Mouse (Mus musculus) hindbrain, embryonic 16.5 days (tissue): ENCODE measurements around the gene Dock4. TPM values are rescaled to one million over a fixed set of nuclear protein-coding genes. Genes with fewer than 3 reads are reported as not detected.

ENCODE experiments used
- ATAC-seq: fragments of 200-750 bp; cut with Nextera tagmentation; 2 replicates; pipeline ENCODE4 v1.8.0; 2017; ENCODE audit warnings: moderate TSS enrichment, moderate library complexity
- H3K27ac ChIP-seq: fragments of 300-500 bp; sonication (generic); 2 replicates; pipeline ENCODE4 v1.5.1; 2014; ENCODE audit warnings: low read depth, mild to moderate bottlenecking, control low read depth, low read length, moderate library complexity
- H3K27me3 ChIP-seq: fragments of 300-500 bp; sonication (generic); replicated peaks from 2 replicates; pipeline ENCODE4 v1.6.1; 2014; ENCODE audit warnings: low read length; ENCODE audit not compliant: control insufficient read depth, insufficient read depth
- H3K36me3 ChIP-seq: fragments of 300-500 bp; sonication (generic); 2 replicates; pipeline ENCODE4 v1.6.1; 2014; ENCODE audit warnings: mild to moderate bottlenecking, low read length, moderate library complexity, mixed read lengths; ENCODE audit not compliant: control insufficient read depth, insufficient read depth
- H3K4me1 ChIP-seq: fragments of 300-500 bp; sonication (generic); 2 replicates; pipeline ENCODE4 v1.6.1; 2014; ENCODE audit warnings: low read depth, low read length; ENCODE audit not compliant: control insufficient read depth, insufficient read depth
- H3K4me2 ChIP-seq: fragments of 300-500 bp; sonication (generic); 2 replicates; pipeline ENCODE4 v1.6.1; 2014; ENCODE audit warnings: mild to moderate bottlenecking, low read length, control low read depth, moderate library complexity
- H3K4me3 ChIP-seq: fragments of 300-500 bp; sonication (generic); 2 replicates; pipeline ENCODE4 v1.5.1; 2014; ENCODE audit warnings: mild to moderate bottlenecking, low read length, control low read depth, moderate library complexity
- H3K9ac ChIP-seq: fragments of 300-500 bp; sonication (generic); 2 replicates; pipeline ENCODE4 v1.6.1; 2014; ENCODE audit warnings: low read depth, mild to moderate bottlenecking, control low read depth, low read length, moderate library complexity
- H3K9me3 ChIP-seq: fragments of 300-500 bp; sonication (generic); 2 replicates; pipeline ENCODE4 v1.6.1; 2014; ENCODE audit warnings: mild to moderate bottlenecking, low read length, moderate library complexity; ENCODE audit not compliant: control insufficient read depth
- WGBS: fragments of 180-500 bp; shearing (Covaris S2); extraction: QIAGEN DNeasy Blood & Tissue Kit; methylation state at CpG from one replicate; pipeline ENCODE4 v1.1.7; 2014; 5-methylcytosine and 5-hydroxymethylcytosine counted together
- polyA plus RNA-seq: library from polyadenylated mRNA; unstranded; fragments of >200 nt; fragmentation: Nextera tagmentation; extraction: Ambion mirVana; gene quantifications from 2 replicates; pipeline ENCODE4 v1.2.1, GENCODE M21; 2015

Dock4 gene
- polyA plus RNA-seq, 1 experiment from 2014 or later = 28.9 TPM

DNA sequence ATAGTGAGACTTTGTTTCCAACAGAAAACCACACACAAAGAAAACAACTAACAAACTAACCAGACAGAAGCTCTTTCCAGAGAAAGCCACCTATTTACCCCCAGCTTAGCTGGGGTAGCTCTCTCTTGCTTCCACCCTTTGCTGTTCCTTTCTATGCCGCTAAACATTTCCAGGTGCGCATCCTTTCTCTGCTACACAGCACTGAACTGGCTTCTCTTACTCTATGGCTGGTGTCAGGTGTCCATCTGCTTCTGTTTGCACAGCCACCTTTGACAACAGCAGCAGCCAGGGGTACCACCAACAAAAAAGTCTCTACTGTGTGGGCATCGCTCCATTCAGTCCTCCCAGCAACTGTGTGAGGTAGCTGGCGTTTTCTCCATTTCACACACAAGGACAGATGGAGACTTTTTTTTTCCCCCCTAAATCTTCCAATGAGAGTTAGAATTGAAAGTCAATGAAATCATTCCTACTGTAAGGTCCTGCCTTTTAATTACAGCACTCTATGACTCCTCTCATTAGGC, 122.7 kb downstream of the Dock4 start:
- H3K4me2 ChIP-seq = no peak overlapping the region
- peaks cover 4% of the 10 kb centered on the region for H3K4me1 ChIP-seq
- no peak overlapping the region for H3K27ac ChIP-seq
- no peaks in the 10 kb centered on the region for H3K27me3 ChIP-seq
- H3K4me3 ChIP-seq = no peak overlapping the region
- no peak overlapping the region for H3K9ac ChIP-seq
- no peaks in the 10 kb centered on the region for H3K36me3 ChIP-seq
- no peak for ATAC-seq
- 71% methylated on average over 4 of the region's 4 CpGs for WGBS
- no peaks in the 10 kb centered on the region for H3K9me3 ChIP-seq

- Histone ChIP-seq H3K4me2 (no peak overlapping the region), H3K27me3 (no peaks in the 10 kb centered on the region), H3K4me3 (no peak overlapping the region), H3K36me3 (no peaks in the 10 kb centered on the region), H3K4me1 (peaks cover 4% of the 10 kb centered on the region), H3K27ac (no peak overlapping the region), H3K9me3 (no peaks in the 10 kb centered on the region), H3K9ac (no peak overlapping the region)
- 49% methylated on average over 9 of the region's 9 CpGs for WGBS
- no peak for ATAC-seq
Observed at GRCm38 (mm10) chr12:40568971-40569968, 123.5 kb downstream of the Dock4 start.

- Histone ChIP-seq H3K36me3 (no peaks in the 10 kb centered on the region), H3K9me3 (no peaks in the 10 kb centered on the region), H3K27me3 (no peaks in the 10 kb centered on the region), H3K4me3 (no peak overlapping the region), H3K4me1 (peaks cover 4% of the 10 kb centered on the region), H3K27ac (no peak overlapping the region), H3K9ac (no peak overlapping the region), H3K4me2 (no peak overlapping the region)
- ATAC-seq = no peak
- 53% methylated on average over 1 of the region's 1 CpGs for WGBS
Observed at GRCm38 (mm10) chr12:40570250-40570649, 124.5 kb downstream of the Dock4 start.

DNA sequence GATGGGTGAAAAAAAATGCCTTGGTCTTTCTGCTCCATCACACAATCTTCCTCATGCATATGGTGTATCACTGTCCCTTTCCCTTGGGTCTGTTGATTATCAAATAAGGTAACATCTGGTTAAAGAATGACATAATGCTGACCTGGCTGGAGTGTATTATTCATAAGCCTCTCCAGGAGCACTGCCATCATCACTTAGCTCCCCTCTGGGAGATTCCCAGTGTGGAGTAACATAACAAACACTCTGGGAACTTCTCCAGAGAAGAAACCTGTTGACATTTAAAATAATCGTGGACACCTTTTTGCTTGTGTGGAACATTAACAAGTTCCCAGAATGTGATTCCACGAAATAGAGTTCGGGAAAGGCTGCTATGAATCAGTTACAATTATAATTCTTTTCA, 128.3 kb downstream of the Dock4 start:
- Histone ChIP-seq H3K9ac (no peak overlapping the region), H3K27ac (no peak overlapping the region), H3K4me2 (no peak overlapping the region), H3K36me3 (no peaks in the 10 kb centered on the region), H3K4me1 (no peaks in the 10 kb centered on the region), H3K27me3 (no peaks in the 10 kb centered on the region), H3K4me3 (no peak overlapping the region), H3K9me3 (no peaks in the 10 kb centered on the region)
- 60% methylated on average over 3 of the region's 3 CpGs for WGBS
- ATAC-seq = no peak

GRCm38 (mm10) chr12:40576749-40577148, 131.0 kb downstream of the Dock4 start:
- Histone ChIP-seq H3K36me3 (no peaks in the 10 kb centered on the region), H3K4me3 (no peak overlapping the region), H3K27me3 (no peaks in the 10 kb centered on the region), H3K9ac (no peak overlapping the region), H3K4me2 (no peak overlapping the region), H3K4me1 (no peaks in the 10 kb centered on the region), H3K27ac (no peak overlapping the region), H3K9me3 (no peaks in the 10 kb centered on the region)
- 67% methylated on average over 2 of the region's 2 CpGs for WGBS
- no peak for ATAC-seq

DNA sequence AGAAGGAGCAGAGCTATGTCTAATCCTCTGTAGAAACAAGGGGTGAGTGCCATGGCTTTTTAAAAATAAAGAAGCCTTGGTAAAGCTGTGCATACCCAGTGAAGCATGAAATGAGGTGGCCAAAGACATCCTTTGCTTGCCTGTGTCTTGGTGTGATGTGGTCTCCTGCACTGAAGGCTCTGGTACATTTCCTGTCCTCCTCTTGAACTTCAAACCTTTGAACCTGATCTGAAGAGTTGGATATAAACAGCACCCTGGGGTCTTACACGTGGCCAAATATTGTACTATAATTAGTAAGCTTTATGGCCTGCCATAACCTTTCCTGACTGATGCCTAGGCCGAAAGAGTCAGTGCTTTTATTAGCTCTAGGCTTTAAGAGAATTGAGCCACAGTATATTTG, 134.6 kb downstream of the Dock4 start:
- Histone ChIP-seq H3K9me3 (no peaks in the 10 kb centered on the region), H3K27ac (no peak overlapping the region), H3K36me3 (no peaks in the 10 kb centered on the region), H3K27me3 (no peaks in the 10 kb centered on the region), H3K4me1 (no peaks in the 10 kb centered on the region), H3K9ac (no peak overlapping the region), H3K4me2 (no peak overlapping the region), H3K4me3 (no peak overlapping the region)
- WGBS = 44% methylated on average over 2 of the region's 2 CpGs
- ATAC-seq = no peak

GRCm38 (mm10) chr12:40581037-40581436, 135.3 kb downstream of the Dock4 start:
- Histone ChIP-seq H3K27me3 (no peaks in the 10 kb centered on the region), H3K4me3 (no peak overlapping the region), H3K9ac (no peak overlapping the region), H3K4me2 (no peak overlapping the region), H3K9me3 (no peaks in the 10 kb centered on the region), H3K36me3 (no peaks in the 10 kb centered on the region), H3K27ac (no peak overlapping the region), H3K4me1 (no peaks in the 10 kb centered on the region)
- 69% methylated on average over 3 of the region's 3 CpGs for WGBS
- ATAC-seq = no peak

DNA sequence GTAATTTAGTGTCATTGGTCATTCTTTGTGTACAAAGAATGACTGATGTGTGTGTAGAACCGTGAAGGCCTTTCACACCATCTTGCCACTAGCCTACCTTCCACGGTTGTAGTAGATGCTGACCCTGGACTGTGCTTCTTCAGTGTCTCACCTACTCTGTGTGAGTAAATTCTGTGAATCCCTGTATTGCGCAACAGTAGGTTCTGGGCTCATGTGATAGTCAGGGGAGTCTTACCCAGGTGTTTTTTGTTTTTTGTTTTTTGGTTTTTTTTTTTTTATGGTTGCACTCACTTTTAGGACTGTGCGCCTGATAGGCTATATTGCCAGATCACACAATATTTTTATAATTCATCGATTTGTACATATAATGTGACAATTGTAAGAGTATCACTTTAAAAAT, 136.3 kb downstream of the Dock4 start:
- Histone ChIP-seq H3K27me3 (no peaks in the 10 kb centered on the region), H3K4me3 (no peak overlapping the region), H3K4me1 (no peaks in the 10 kb centered on the region), H3K9me3 (no peaks in the 10 kb centered on the region), H3K9ac (no peak overlapping the region), H3K4me2 (no peak overlapping the region), H3K27ac (no peak overlapping the region), H3K36me3 (no peaks in the 10 kb centered on the region)
- WGBS = 73% methylated on average over 5 of the region's 5 CpGs
- no peak for ATAC-seq

DNA sequence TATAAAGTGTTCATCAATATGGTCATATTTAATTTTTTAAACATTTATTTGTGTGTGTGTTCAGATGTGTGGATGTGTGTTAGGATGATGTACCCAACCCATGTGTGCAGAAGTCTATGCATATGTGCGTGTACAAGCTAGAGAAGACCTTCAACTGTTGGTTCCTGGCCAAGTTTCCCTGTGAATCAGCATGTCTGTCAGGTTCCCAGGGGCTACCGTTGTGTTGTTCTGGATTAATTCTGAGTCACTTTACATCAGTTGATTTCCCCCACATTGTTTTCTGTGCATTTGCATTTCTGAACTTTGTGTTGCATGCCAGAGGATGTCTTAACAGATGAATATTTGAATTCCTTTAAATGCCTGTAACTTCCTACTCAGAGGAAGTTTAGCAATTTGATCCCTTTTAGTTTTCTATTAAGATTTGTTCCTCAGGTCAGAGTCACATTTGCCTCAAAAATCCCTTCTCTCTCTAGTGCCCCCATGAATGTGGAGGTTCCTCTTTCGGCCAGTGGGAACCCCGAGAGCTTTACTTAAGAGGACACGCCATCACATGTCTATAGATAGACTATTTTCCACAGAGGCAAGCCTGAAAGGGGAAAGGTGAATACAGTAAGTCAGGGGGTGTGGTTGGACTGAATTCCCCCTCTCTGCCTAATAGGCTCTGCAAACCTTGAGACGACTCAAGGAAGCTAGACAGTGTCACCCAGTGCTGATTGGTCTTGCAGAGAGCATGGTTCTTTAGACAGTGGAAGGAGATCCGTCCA, 139.0 kb downstream of the Dock4 start:
- no peaks in the 10 kb centered on the region for H3K36me3 ChIP-seq
- H3K4me3 ChIP-seq = no peak overlapping the region
- H3K4me1 ChIP-seq = no peaks in the 10 kb centered on the region
- 77% methylated on average over 7 of the region's 7 CpGs for WGBS
- no peak for ATAC-seq
- H3K9me3 ChIP-seq = no peaks in the 10 kb centered on the region
- H3K27ac ChIP-seq = no peak overlapping the region
- H3K4me2 ChIP-seq = no peak overlapping the region
- no peaks in the 10 kb centered on the region for H3K27me3 ChIP-seq
- H3K9ac ChIP-seq = no peak overlapping the region
